Mouse (Mus musculus): Measurements from ENCODE around the gene Hltf. TPM values are rescaled to one million over a fixed set of nuclear protein-coding genes. Genes with fewer than 3 reads are reported as not detected.
"Not testable (repeated sequence)": the region's sequence is repeated elsewhere in the genome, so short reads cannot be mapped to it uniquely, and the experiment has no call there.

Hltf gene
- polyA plus RNA-seq, 1 experiment from 2014 or later, result 25.6 TPM

DNA sequence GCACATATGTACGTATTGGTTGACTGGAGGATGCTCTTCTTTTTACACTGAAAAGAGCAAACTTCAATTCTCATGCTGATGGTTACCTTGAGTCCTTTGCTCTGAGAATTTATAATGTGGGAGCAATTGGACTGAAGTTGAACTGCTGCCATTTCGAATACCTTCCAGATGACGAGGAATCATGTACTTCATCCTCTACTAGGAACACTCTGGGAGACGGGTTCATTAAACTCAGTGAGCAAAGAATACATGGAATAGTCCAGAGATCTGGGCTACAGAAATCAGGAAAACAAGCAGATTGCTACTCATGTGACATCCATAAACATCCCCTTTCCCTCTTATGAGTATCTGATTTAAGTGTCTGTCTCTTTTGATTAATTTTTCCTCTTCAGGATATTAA lies 21.5 kb upstream of the Hltf start:
- Histone ChIP-seq H3K4me2 (0 out of 2 replicates have a peak overlapping the region, but pooled peaks have one; percentile 83), H3K9ac (no peak overlapping the region), H3K36me3 (ENCODE audit: insufficient read depth) (no peaks in the 10 kb centered on the region), H3K9me3 (ENCODE audit: low read depth, low read length) (no peaks in the 10 kb centered on the region), H3K4me1 (ENCODE audit: insufficient read depth) (0 out of 2 replicates have a peak, but pooled peaks cover 7% of the 10 kb centered on the region), H3K27ac (ENCODE audit: low read depth) (no peak overlapping the region), H3K4me3 (ENCODE audit: low read depth, low read length) (no peak overlapping the region), H3K27me3 (ENCODE audit: insufficient read depth, low read length) (no peaks in the 10 kb centered on the region)
- TF ChIP-seq CTCF (IDR thresholded peaks at IDR 0.05; ENCODE audit: low read depth), result no peak
- WGBS, result 67% methylated on average over 4 of the region's 4 CpGs
- no peak for DNase-seq
- no peak for ATAC-seq (ENCODE audit: insufficient read depth)

DNA sequence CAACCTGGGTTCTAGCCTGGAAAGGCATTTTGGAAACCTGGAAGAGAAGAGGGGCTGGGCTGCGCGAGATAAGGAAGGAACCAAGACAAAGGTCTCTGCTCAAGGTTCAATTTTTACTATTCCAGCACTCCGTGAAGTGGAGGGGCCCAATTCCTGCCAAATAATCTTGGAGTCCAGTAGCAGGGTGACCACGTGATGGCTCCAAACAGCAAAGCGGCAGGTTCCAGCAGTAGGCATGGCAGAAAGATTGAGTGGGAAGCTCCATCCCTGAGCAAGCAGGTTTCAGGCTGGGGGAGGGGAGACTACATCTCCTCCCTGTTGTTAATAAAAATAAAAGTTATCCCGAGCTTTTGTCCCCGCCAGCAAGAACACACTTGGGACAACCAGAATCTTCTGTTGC lies 16.1 kb upstream of the Hltf start:
- H3K4me2 ChIP-seq; H3K36me3 ChIP-seq (ENCODE audit: insufficient read depth); DNase-seq; H3K4me1 ChIP-seq (ENCODE audit: insufficient read depth); H3K27ac ChIP-seq (ENCODE audit: low read depth); H3K9ac ChIP-seq; H3K4me3 ChIP-seq (ENCODE audit: low read depth, low read length); ATAC-seq (ENCODE audit: insufficient read depth); H3K27me3 ChIP-seq (ENCODE audit: insufficient read depth, low read length); H3K9me3 ChIP-seq (ENCODE audit: low read depth, low read length): not testable (repeated sequence)
- 89% methylated on average over 7 of the region's 7 CpGs for WGBS

DNA sequence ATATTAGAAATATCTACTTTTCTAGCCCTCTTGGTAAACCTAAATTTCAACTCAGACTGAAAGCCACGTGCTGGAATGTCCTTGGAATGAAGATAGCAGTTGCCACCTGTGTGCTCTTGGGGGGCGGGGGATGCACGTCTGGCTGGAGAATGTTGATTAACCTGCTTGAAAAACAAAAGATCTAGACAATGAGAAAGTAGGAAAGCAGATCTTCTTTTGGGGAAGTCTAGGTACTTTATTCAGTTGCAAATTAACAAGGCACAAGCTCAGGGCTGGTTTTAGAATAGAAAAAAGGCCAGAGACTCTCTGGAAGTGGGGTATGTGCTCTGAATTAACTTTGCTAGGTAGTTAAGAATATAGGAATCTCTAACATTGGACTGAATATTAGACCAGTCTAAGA lies 12.9 kb upstream of the Hltf start:
- not testable (repeated sequence) for DNase-seq; H3K27ac ChIP-seq (ENCODE audit: low read depth); H3K36me3 ChIP-seq (ENCODE audit: insufficient read depth); H3K9me3 ChIP-seq (ENCODE audit: low read depth, low read length); H3K27me3 ChIP-seq (ENCODE audit: insufficient read depth, low read length); H3K4me3 ChIP-seq (ENCODE audit: low read depth, low read length); H3K9ac ChIP-seq; H3K4me1 ChIP-seq (ENCODE audit: insufficient read depth); ATAC-seq (ENCODE audit: insufficient read depth); H3K4me2 ChIP-seq
- WGBS, result 60% methylated on average over 3 of the region's 3 CpGs

DNA sequence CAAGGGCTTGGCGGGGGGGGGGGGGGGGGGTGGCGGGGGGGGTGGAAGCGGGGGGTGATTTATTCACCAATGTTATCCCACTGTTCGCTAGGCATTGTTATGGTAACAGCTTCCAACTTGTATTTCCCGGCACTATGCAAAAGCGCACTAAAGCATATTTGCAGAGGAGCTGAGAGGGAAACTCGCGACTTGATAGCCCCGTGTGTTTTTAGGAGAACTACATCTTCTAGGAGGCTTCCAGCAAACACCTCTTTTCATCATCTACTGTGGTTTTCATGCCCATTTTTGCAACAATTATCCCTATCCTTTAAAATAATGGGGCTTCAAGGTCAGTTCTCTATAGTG lies 558 bp downstream of the Hltf start:
- peak; percentile 53 for DNase-seq
- H3K36me3 ChIP-seq (ENCODE audit: insufficient read depth), result 0 out of 2 replicates have a peak, but pooled peaks cover 9% of the 10 kb centered on the region
- H3K4me3 ChIP-seq (ENCODE audit: low read depth, low read length), result peak overlapping the region; percentile 74
- ATAC-seq (ENCODE audit: insufficient read depth), result no peak; the same call in 1 of the 2 replicates
- H3K9me3 ChIP-seq (ENCODE audit: low read depth, low read length), result no peaks in the 10 kb centered on the region
- peak overlapping the region; percentile 66 for H3K4me2 ChIP-seq
- no peak overlapping the region for H3K27ac ChIP-seq (ENCODE audit: low read depth)
- no peaks in the 10 kb centered on the region for H3K4me1 ChIP-seq (ENCODE audit: insufficient read depth)
- TF ChIP-seq CTCF (IDR thresholded peaks at IDR 0.05; ENCODE audit: low read depth), result no peak
- H3K9ac ChIP-seq, result peak overlapping the region; percentile 59
- H3K27me3 ChIP-seq (ENCODE audit: insufficient read depth, low read length), result no peaks in the 10 kb centered on the region
- WGBS, result 0% methylated on average over 6 of the region's 9 CpGs

DNA sequence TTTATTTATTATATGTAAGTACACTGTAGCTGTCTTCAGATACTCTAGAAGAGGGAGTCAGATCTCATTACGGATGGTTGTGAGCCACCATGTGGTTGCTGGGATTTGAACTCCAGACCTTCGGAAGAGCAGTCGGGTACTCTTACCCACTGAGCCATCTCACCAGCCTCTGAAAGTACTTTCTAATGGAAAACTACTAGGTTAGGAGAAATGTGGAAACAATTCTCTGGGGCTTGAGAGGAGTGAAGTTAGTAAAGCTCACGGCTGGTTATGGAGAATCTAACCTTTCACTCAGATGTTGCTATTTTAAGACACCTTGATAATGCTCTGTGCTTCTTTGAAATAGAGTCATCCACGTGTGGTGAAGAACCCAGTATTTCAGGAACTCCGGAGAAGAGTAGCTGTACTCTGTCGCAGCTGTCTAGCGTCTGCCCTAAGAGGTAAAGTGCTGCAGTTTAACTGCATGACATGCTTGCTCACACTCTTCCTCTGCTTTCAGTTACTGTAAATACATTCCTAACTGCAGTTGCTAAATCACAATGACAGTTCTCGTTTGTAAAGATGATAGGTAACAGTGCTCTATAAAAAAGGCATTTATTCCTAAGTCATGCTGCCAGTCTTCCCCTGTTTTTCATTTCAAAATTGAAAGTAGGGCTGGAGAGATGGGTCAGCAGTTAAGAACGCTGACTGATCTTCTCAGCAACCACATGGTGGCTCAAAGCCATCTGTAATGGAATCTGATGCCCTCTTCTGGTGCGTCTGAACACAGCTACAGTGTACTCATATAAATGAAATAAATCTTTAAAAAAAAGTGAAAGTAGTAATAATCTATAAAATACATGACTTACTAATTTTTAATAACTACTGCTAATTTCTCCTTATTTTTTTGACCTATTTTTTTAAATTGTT lies 18.8 kb downstream of the Hltf start:
- H3K9ac ChIP-seq, result no peak overlapping the region
- peak; percentile 27 for DNase-seq
- H3K4me2 ChIP-seq, result no peak overlapping the region
- H3K4me1 ChIP-seq (ENCODE audit: insufficient read depth), result no peaks in the 10 kb centered on the region
- no peak overlapping the region for H3K4me3 ChIP-seq (ENCODE audit: low read depth, low read length)
- WGBS, result 81% methylated on average over 11 of the region's 11 CpGs
- H3K27me3 ChIP-seq (ENCODE audit: insufficient read depth, low read length), result no peaks in the 10 kb centered on the region
- no peaks in the 10 kb centered on the region for H3K9me3 ChIP-seq (ENCODE audit: low read depth, low read length)
- H3K36me3 ChIP-seq (ENCODE audit: insufficient read depth), result peaks cover 33% of the 10 kb centered on the region
- peak; percentile 48 for TF ChIP-seq CTCF (IDR thresholded peaks at IDR 0.05; ENCODE audit: low read depth)
- no peak for ATAC-seq (ENCODE audit: insufficient read depth)
- no peak overlapping the region for H3K27ac ChIP-seq (ENCODE audit: low read depth)

DNA sequence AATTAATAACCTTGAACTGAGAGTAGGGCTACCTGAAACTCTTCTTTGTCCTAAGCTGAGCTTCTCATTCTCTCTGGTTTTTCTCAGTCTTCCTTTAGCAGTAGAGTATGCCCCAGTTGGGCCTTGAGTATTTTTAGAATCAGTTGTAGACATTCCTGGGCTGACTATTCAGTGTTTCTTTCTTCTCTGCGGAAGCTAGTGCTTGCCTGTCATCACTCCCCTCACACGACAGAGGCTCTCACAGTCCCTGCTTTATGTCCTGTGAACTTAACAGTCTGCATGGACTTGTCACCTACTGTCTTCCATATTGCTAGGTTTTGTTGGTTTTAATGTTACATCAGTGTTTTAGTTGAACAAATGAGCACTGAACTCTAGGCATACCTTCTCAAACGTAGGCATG lies 24.6 kb downstream of the Hltf start:
- TF ChIP-seq CTCF (IDR thresholded peaks at IDR 0.05; ENCODE audit: low read depth), result no peak
- H3K9me3 ChIP-seq (ENCODE audit: low read depth, low read length), result no peaks in the 10 kb centered on the region
- H3K9ac ChIP-seq, result no peak overlapping the region
- peak; percentile 21 for DNase-seq
- peak overlapping the region; percentile 45; the same call in 1 of the 2 replicates for H3K27ac ChIP-seq (ENCODE audit: low read depth)
- 44% methylated on average over 3 of the region's 3 CpGs for WGBS
- H3K36me3 ChIP-seq (ENCODE audit: insufficient read depth), result peaks cover 30% of the 10 kb centered on the region
- H3K4me1 ChIP-seq (ENCODE audit: insufficient read depth), result no peaks in the 10 kb centered on the region
- no peak overlapping the region for H3K4me2 ChIP-seq
- H3K27me3 ChIP-seq (ENCODE audit: insufficient read depth, low read length), result no peaks in the 10 kb centered on the region
- no peak overlapping the region for H3K4me3 ChIP-seq (ENCODE audit: low read depth, low read length)
- ATAC-seq (ENCODE audit: insufficient read depth), result no peak; the same call in 1 of the 2 replicates

DNA sequence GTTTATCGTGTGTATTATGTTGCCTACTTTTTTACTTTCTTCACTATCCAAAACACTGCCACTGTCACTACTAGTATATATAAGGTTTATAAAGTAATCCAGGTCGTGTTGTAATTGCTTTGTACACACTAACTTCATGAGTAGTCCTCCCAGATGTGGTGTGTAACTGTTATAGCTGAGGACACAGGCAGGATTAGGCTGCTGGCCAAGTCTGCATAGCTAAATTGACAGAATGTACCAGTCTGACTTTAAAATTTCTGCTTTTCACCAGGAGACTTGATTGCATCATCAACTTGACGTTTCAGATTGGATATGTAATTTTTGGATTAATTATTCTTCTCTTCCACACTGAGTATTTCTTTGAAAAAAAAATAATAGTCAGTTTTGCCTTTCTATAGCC lies 46.2 kb downstream of the Hltf start:
- peaks cover 3% of the 10 kb centered on the region; the same call in 1 of the 2 replicates for H3K36me3 ChIP-seq (ENCODE audit: insufficient read depth)
- H3K27ac ChIP-seq (ENCODE audit: low read depth), result no peak overlapping the region
- DNase-seq (peak; percentile 34), ATAC-seq (ENCODE audit: insufficient read depth) (no peak)
- no peak for TF ChIP-seq CTCF (IDR thresholded peaks at IDR 0.05; ENCODE audit: low read depth)
- H3K4me1 ChIP-seq (ENCODE audit: insufficient read depth), result no peaks in the 10 kb centered on the region
- H3K9ac ChIP-seq, result no peak overlapping the region
- no peak overlapping the region for H3K4me2 ChIP-seq
- H3K27me3 ChIP-seq (ENCODE audit: insufficient read depth, low read length), result no peaks in the 10 kb centered on the region
- WGBS, result 57% methylated on average over 3 of the region's 3 CpGs
- no peaks in the 10 kb centered on the region for H3K9me3 ChIP-seq (ENCODE audit: low read depth, low read length)
- no peak overlapping the region for H3K4me3 ChIP-seq (ENCODE audit: low read depth, low read length)

Data from lung, embryonic 14.5 days (tissue).